Mouse (Mus musculus) stomach, postnatal 0 days (tissue): ENCODE data around the gene Glcci1.

Source experiments
- CTCF ChIP-seq: IDR thresholded peaks from 2 replicates; pipeline ENCODE4 v1.5.1; 2016; ENCODE audit warnings: antibody characterized with exemption, low read depth, mild to moderate bottlenecking, moderate library complexity
- EP300 ChIP-seq: optimal IDR thresholded peaks from 2 replicates; pipeline ENCODE3; 2016; ENCODE audit warnings: antibody characterized with exemption

GRCm38 (mm10) chr6:8503953-8504352 is 5.4 kb upstream of the Glcci1 start:
- TF ChIP-seq CTCF (no peak), EP300 (no peak)
